Mouse (Mus musculus): ENCODE measurements around the gene Gm12845. TPM values are rescaled to one million over a fixed set of nuclear protein-coding genes. Genes with fewer than 3 reads are reported as not detected.
"Not testable (repeated sequence)": the region's sequence is repeated elsewhere in the genome, so short reads cannot be mapped to it uniquely, and the experiment has no call there.

The Gm12845 gene
- polyA plus RNA-seq, 1 experiment from 2014 or later: not detected

GRCm38 (mm10) chr4:117737559-117737958, 13.3 kb downstream of the Gm12845 start:
- Histone ChIP-seq H3K9me3 (replicated peaks) (no peaks in the 10 kb centered on the region), H3K27me3 (ENCODE audit: low read depth, poor library complexity, severe bottlenecking) (no peaks in the 10 kb centered on the region), H3K36me3 (no peaks in the 10 kb centered on the region), H3K4me1 (no peaks in the 10 kb centered on the region), H3K27ac (no peak overlapping the region), H3K4me3 (no peak overlapping the region)
- 48% methylated on average over 8 of the region's 8 CpGs for WGBS
- DNase-seq (ENCODE audit: low spot score): peak; percentile 39

- not testable (repeated sequence) for H3K27ac ChIP-seq; H3K9me3 ChIP-seq (replicated peaks); DNase-seq (ENCODE audit: low spot score); H3K4me3 ChIP-seq; H3K27me3 ChIP-seq (ENCODE audit: low read depth, poor library complexity, severe bottlenecking); H3K4me1 ChIP-seq; H3K36me3 ChIP-seq
- WGBS: 78% methylated on average over 5 of the region's 5 CpGs
Observed at GRCm38 (mm10) chr4:117752469-117752868, 28.3 kb downstream of the Gm12845 start.

GRCm38 (mm10) chr4:117760151-117760550, 35.9 kb downstream of the Gm12845 start:
- Histone ChIP-seq H3K36me3 (no peaks in the 10 kb centered on the region), H3K9me3 (replicated peaks) (no peaks in the 10 kb centered on the region), H3K4me3 (no peak overlapping the region), H3K27me3 (ENCODE audit: low read depth, poor library complexity, severe bottlenecking) (no peaks in the 10 kb centered on the region), H3K27ac (no peak overlapping the region), H3K4me1 (no peaks in the 10 kb centered on the region)
- no peak for DNase-seq (ENCODE audit: low spot score)
- 93% methylated on average over 5 of the region's 5 CpGs for WGBS

GRCm38 (mm10) chr4:117765416-117765815, 41.2 kb downstream of the Gm12845 start, which contains the start of gene Klf17:
Klf17 (minus strand) TSS chr4:117765648.
- no peak for DNase-seq (ENCODE audit: low spot score)
- Histone ChIP-seq H3K27me3 (ENCODE audit: low read depth, poor library complexity, severe bottlenecking) (no peaks in the 10 kb centered on the region), H3K27ac (no peak within 1 kb of the TSS), H3K4me1 (no peaks in the 10 kb centered on the region), H3K9me3 (replicated peaks) (no peaks in the 10 kb centered on the region), H3K4me3 (no peak within 1 kb of the TSS), H3K36me3 (no peaks in the 10 kb centered on the region)
- 70% methylated on average over 12 of the region's 12 CpGs for WGBS

GRCm38 (mm10) chr4:117770935-117771334, 46.7 kb downstream of the Gm12845 start:
- Histone ChIP-seq H3K27ac (no peak overlapping the region), H3K4me3 (no peak overlapping the region), H3K36me3 (no peaks in the 10 kb centered on the region), H3K4me1 (0 out of 2 replicates have a peak, but pooled peaks cover 3% of the 10 kb centered on the region), H3K27me3 (ENCODE audit: low read depth, poor library complexity, severe bottlenecking) (no peaks in the 10 kb centered on the region), H3K9me3 (replicated peaks) (no peaks in the 10 kb centered on the region)
- DNase-seq (ENCODE audit: low spot score): peak; percentile 62
- 17% methylated on average over 5 of the region's 5 CpGs for WGBS

- no peak for DNase-seq (ENCODE audit: low spot score)
- H3K36me3 ChIP-seq: no peaks in the 10 kb centered on the region
- WGBS: 68% methylated on average over 9 of the region's 9 CpGs
- no peaks in the 10 kb centered on the region for H3K9me3 ChIP-seq (replicated peaks)
- H3K27me3 ChIP-seq (ENCODE audit: low read depth, poor library complexity, severe bottlenecking): no peaks in the 10 kb centered on the region
- H3K4me3 ChIP-seq: no peak overlapping the region
- H3K27ac ChIP-seq: no peak overlapping the region
- H3K4me1 ChIP-seq: 0 out of 2 replicates have a peak, but pooled peaks cover 3% of the 10 kb centered on the region
Observed at GRCm38 (mm10) chr4:117772960-117773359, 48.7 kb downstream of the Gm12845 start.

Other genes with a start within 250 kb of the Gm12845 start
- gene Rnf220, start 227.4 kb upstream of the Gm12845 start, polyA plus RNA-seq (2016; fragmentation: Nextera tagmentation; extraction: Ambion mirVana): 100 and 106 TPM in 2 replicates
- 114 and 147 TPM in 2 replicates for gene Eri3, start 174.0 kb upstream of the Gm12845 start, polyA plus RNA-seq (2016; fragmentation: Nextera tagmentation; extraction: Ambion mirVana)
- 89.7 and 92.2 TPM in 2 replicates for gene Dmap1, start 42.1 kb upstream of the Gm12845 start, polyA plus RNA-seq (2016; fragmentation: Nextera tagmentation; extraction: Ambion mirVana)
- gene Klf17, start 41.2 kb downstream of the Gm12845 start, polyA plus RNA-seq (2016; fragmentation: Nextera tagmentation; extraction: Ambion mirVana): 0.06 TPM in 1 of 2 replicates, not detected in the other
- 9.4 and 10.3 TPM in 2 replicates for gene Slc6a9, start 110.1 kb downstream of the Gm12845 start, polyA plus RNA-seq (2016; fragmentation: Nextera tagmentation; extraction: Ambion mirVana)
- gene Ccdc24, start 148.1 kb downstream of the Gm12845 start, polyA plus RNA-seq (2016; fragmentation: Nextera tagmentation; extraction: Ambion mirVana): 0.96 and 1.3 TPM in 2 replicates
- gene B4galt2, start 159.1 kb downstream of the Gm12845 start, polyA plus RNA-seq (2016; fragmentation: Nextera tagmentation; extraction: Ambion mirVana): 22.8 and 26.2 TPM in 2 replicates
- gene Atp6v0b, start 162.9 kb downstream of the Gm12845 start, polyA plus RNA-seq (2016; fragmentation: Nextera tagmentation; extraction: Ambion mirVana): 143 and 147 TPM in 2 replicates
- gene Dph2, start 167.6 kb downstream of the Gm12845 start, polyA plus RNA-seq (2016; fragmentation: Nextera tagmentation; extraction: Ambion mirVana): 22.7 and 25.1 TPM in 2 replicates
- 56.0 and 56.7 TPM in 2 replicates for gene Ipo13, start 190.6 kb downstream of the Gm12845 start, polyA plus RNA-seq (2016; fragmentation: Nextera tagmentation; extraction: Ambion mirVana)
- gene Artn, start 205.4 kb downstream of the Gm12845 start, polyA plus RNA-seq (2016; fragmentation: Nextera tagmentation; extraction: Ambion mirVana): 6.5 and 13.5 TPM in 2 replicates

Measured in limb, embryonic 10.5 days (tissue).